ENCODE assay signal across 8 mouse cellular contexts in genomic region chr2:167925841-167926800, GRCm38 (mm10). TPM values are rescaled to one million over a fixed set of nuclear protein-coding genes. Genes with fewer than 3 reads are reported as not detected.
DNase-seq lines count a peak whose midpoint lies in the region; ATAC-seq and TF ChIP-seq lines count a peak whose summit lies in the region.

No protein-coding gene starts in this region.

- H3K4me2 ChIP-seq in lung, postnatal 0 days (replicated peaks; ENCODE audit: low read depth, low read length): no peak overlapping the region

- no peaks in the 10 kb centered on the region for H3K36me3 ChIP-seq in embryonic facial prominence, embryonic 10.5 days (replicated peaks)
- H3K36me3 ChIP-seq in lung, postnatal 0 days (ENCODE audit: insufficient read depth, low read length): no peaks in the 10 kb centered on the region

- TF ChIP-seq EP300 in lung, postnatal 0 days (IDR thresholded peaks at IDR 0.05): no peak

- WGBS in embryonic facial prominence, embryonic 10.5 days: 82% methylated on average over 11 of the region's 11 CpGs
- 61% methylated on average over 11 of the region's 11 CpGs for WGBS in lung, postnatal 0 days

- 0 out of 2 replicates have a peak overlapping the region, but pooled peaks have one; percentile 65 for H3K4me3 ChIP-seq in embryonic facial prominence, embryonic 10.5 days
- H3K4me3 ChIP-seq in lung, postnatal 0 days (ENCODE audit: low read depth, low read length): no peak overlapping the region

- H3K9me3 ChIP-seq in embryonic facial prominence, embryonic 10.5 days: no peaks in the 10 kb centered on the region
- H3K9me3 ChIP-seq in lung, postnatal 0 days (ENCODE audit: low read length): no peaks in the 10 kb centered on the region

- H3K4me1 ChIP-seq in embryonic facial prominence, embryonic 10.5 days: peaks cover 11% of the 10 kb centered on the region
- H3K4me1 ChIP-seq in lung, postnatal 0 days (ENCODE audit: insufficient read depth, low read depth, low read length): peaks cover 3% of the 10 kb centered on the region; the same call in 1 of the 2 replicates

- TF ChIP-seq CTCF in lung, postnatal 0 days (IDR thresholded peaks at IDR 0.05): no peak

- no peak for ATAC-seq in lung, postnatal 0 days

- no peak overlapping the region for H3K9ac ChIP-seq in lung, postnatal 0 days (replicated peaks; ENCODE audit: low read depth)

- DNase-seq in kidney, adult 9 months: peak; percentile 15
- DNase-seq in kidney, postnatal 14 days: no peak
- peak; percentile 53 for DNase-seq in A20 (ENCODE audit: low read depth, low spot score)
- DNase-seq in embryonic facial prominence, embryonic 10.5 days (ENCODE audit: low spot score): no peak
- no peak for DNase-seq in lung, postnatal 0 days (ENCODE audit: low spot score)
- no peak for DNase-seq in ovary, adult 18-20 months (ENCODE audit: low spot score)
- no peak for DNase-seq in frontal cortex, postnatal 14 days (ENCODE audit: low spot score in 2 of 2)
- no peak for DNase-seq in thymus, postnatal 36 days

- no peak overlapping the region for H3K27ac ChIP-seq in embryonic facial prominence, embryonic 10.5 days (replicated peaks)
- H3K27ac ChIP-seq in lung, postnatal 0 days (ENCODE audit: low read length): peak overlapping the region; percentile 89

- H3K27me3 ChIP-seq in embryonic facial prominence, embryonic 10.5 days (replicated peaks; ENCODE audit: low read depth, poor library complexity, severe bottlenecking): no peaks in the 10 kb centered on the region
- no peaks in the 10 kb centered on the region for H3K27me3 ChIP-seq in lung, postnatal 0 days (replicated peaks; ENCODE audit: insufficient read depth, low read length)

RNA-seq across cellular contexts. Expression of gene Ptpn1, which starts 5.7 kb away (rescaled TPM):
- 66.2 and 71.7 TPM in 2 replicates for polyA plus RNA-seq in embryonic facial prominence, embryonic 10.5 days (2016; fragmentation: Nextera tagmentation; extraction: Ambion mirVana)
- polyA plus RNA-seq in lung, postnatal 0 days (2015; fragmentation: Nextera tagmentation; extraction: Ambion mirVana): 81.2 and 94.5 TPM in 2 replicates

Comparison
In these comparisons a context has a peak if more than half of its experiments do, and no peak if none do; other contexts are left out.
1. DNase-seq: peak in kidney, adult 9 months (single experiment) and A20 (single experiment); none in kidney, postnatal 14 days (single experiment), embryonic facial prominence, embryonic 10.5 days (single experiment), lung, postnatal 0 days (single experiment), ovary, adult 18-20 months (single experiment), frontal cortex, postnatal 14 days (0 of 2) and thymus, postnatal 36 days (0 of 2).